Mouse (Mus musculus): ENCODE data around the gene Snx8.
"Not testable (repeated sequence)": the region's sequence is repeated elsewhere in the genome, so short reads cannot be mapped to it uniquely, and the experiment has no call there.

The Snx8 gene

DNA sequence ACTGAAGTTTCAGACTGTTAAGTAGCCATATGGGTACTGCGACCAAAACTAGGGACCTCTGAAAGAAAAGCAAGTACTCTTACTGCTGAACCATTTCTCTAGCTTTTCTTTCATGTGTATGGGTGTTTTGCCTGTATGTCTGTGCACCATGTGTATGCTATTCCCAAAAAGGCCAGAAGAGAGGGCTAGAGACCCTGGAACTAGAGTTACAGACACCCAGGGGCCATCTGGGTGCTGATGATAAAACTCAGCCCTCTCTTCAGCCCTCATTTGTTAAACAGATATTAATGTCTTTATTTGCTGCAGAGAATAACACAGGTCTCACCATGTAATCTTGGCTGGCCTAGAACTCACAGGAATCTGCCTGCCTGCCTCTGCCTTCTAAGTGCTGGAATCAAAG, 4.6 kb downstream of the Snx8 start:
- DNase-seq (ENCODE audit: low read depth, low spot score), result no peak

DNA sequence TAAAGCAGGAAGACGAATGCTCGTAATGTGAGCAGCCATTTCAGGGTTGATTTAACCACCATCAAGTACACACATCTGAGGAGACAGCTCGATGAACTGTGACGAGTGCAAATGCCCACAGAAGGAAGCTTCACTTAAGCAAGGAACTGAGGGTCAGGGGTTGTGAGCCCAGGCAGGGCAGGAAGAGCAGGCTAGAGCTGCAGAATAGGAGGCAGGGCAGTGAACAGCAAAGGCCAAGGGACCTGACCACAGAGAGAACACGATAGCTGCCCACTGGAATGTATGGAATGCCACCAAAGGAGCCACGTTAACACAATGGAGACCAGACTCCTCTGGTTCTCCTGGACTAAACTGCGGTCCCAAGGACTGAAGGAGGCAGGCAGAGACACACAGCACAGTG, 5.5 kb downstream of the Snx8 start:
- DNase-seq (ENCODE audit: low read depth, low spot score), result peak; percentile 69

GRCm38 (mm10) chr5:140382688-140383087, 6.4 kb downstream of the Snx8 start:
- no peak for DNase-seq (ENCODE audit: low read depth, low spot score)

DNA sequence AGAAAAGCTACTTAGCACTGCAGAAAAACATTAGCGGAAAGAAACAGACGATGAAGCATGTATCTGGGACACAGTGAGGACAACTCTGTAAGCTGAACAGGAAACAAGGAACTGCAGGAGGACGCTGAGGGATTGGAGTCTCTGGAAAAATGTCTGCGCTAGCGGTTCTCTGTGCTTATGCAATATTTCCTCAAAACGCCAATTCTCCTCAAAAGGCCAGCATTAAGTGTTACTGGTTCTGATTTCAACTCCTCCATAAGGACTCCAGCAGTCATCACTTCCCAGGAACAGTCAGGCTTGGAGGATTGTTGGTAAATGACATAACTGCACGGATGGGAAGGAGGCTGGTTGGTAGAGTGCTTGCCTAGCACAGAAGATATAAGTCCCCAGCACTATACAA, 7.9 kb downstream of the Snx8 start:
- no peak for DNase-seq (ENCODE audit: low read depth, low spot score)

DNA sequence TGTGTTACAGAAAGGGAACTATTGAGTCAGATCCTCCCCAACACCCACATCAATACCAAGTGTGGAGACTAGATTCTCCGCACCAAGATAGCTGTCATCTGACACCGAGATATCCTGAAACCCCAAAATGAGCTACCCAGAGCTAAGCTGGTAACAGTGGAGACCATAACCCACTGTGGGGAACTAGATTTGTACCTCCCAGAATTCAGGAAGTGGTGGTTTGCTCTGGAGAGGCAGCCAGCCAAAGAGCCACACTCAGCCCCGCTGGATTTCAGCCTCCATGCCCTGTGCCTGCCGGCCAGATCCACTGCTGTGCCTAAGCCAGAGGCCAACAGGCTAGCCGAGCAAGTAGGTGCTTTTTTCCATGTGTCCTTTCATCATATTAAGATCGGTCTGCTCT, 9.8 kb downstream of the Snx8 start:
- no peak for DNase-seq (ENCODE audit: low read depth, low spot score)

DNA sequence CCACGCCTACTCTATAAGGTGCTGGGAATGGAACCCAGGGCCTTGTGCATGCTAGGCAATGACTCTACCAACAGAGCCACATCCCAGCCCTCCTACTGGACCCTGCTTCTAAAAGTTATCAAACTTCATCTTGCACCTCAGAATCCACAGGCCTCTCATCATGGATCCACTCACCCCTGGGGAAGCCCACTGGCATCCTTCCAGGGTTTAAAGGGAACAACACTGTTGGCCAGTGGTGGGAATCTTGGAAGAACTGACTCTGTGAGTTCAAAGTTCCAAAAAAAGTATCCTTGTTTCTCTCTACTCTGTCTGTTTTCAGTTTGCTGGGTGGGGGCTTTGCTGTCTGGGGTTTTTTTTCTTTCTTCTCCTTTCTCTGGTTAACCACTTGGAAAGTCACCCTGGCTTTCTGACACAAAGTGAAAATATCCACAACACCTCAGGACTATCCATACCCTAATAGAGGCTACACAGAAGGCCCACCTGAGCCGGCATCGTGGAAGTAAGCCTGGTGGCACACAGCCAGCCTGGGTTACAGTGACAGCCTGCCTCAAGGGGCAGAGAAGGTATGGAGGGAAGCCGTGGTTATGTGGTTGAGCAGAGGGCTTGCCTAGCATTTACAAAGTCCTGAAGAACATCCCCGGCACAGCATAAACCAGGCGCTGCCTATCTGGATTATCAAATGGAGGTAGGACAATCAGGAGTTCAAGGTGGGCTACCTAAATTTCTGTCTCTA, 10.8 kb downstream of the Snx8 start:
- no peak for DNase-seq (ENCODE audit: low read depth, low spot score)

DNA sequence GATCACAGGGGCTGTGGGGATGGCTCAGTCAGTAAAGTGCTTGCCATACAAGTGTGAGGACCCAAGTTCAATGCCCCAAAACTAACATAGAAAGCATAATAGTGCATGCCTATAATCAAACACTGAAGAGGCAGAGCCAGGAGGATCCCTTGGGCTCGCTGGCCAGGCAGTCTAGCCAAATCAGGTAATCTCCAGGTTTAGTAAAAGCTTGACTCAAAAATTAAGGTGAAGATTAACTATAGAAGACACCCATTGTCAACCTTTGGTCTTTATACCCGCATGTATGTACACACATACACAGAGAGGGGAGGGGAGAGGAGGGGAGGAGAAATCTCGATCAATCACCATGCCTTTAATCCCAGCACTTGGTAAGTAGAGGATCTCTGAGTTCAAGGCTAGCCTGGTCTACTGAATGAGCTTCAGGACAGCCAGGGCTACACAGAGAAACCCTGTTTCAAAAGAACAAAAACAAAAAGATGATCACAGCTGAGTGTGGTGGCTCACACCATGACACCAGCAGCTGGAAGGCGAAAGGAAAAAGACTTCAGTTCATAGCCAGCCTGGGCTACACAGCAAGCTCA, 13.7 kb downstream of the Snx8 start:
- DNase-seq (ENCODE audit: low read depth, low spot score), result no peak

GRCm38 (mm10) chr5:140374226-140374625, 14.8 kb downstream of the Snx8 start:
- peak; percentile 15 for DNase-seq (ENCODE audit: low read depth, low spot score)

- no peak for DNase-seq (ENCODE audit: low read depth, low spot score)
Measured at GRCm38 (mm10) chr5:140373711-140374110, 15.4 kb downstream of the Snx8 start.

- DNase-seq (ENCODE audit: low read depth, low spot score), result no peak
Measured at GRCm38 (mm10) chr5:140371671-140372070, 17.4 kb downstream of the Snx8 start.

DNA sequence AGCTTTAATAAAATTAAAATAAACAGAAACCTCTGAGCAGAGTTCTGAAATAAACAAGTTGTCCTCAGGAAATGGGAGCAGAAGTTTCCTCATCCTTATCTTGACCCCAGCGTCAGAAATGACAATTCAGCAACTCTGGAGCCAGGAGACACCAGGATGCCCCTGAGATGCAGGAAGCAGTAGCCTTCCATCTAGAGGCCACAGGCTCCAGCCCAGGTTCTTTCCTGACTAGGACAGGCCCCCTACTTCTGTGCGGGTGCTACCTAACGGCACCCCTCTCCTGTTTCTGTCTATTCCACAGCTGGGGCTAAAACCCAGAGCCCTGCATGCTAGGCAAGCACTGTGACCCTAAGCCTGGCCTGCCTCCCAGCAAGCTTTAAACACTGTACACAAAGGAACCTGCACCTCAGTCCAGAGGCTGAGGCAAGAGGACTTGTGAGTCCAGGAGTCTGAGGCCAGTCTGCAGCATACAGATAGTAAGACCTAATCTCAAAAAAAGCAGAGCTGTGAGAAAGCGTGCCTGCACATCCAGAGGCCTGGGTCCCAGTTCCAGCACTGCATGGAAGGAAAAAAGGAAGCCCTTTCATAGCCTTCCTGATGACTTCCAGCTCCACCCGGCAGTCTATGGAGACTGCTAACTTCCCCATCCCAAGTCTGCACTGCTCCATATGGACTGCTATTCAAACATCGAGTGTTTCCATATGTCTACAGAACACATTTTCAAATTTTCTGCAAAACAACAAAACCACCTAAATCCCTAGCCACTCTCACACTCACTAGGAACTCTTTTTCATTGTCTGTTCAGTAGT, 18.4 kb downstream of the Snx8 start:
- DNase-seq (ENCODE audit: low read depth, low spot score), result no peak

DNA sequence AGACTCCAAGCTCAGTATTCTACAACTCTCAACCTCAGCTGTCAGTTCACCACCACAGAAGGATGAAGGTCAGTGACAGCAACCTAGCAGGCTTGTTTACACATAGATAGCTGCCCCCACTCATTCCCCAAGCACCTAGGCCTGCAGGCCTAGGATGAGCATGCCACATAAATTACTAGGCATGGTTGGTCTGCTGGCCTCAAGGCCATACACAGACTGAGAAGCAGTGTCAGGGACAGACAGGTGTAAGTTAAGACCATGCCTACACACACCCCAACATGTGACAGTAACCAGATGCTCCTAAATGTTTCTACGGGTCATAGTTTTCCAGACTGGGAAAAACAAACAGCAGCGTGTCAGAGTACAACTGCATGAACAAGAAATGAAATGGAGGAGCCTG, 19.6 kb downstream of the Snx8 start:
- DNase-seq (ENCODE audit: low read depth, low spot score), result no peak

GRCm38 (mm10) chr5:140368926-140369325, 20.1 kb downstream of the Snx8 start:
- no peak for DNase-seq (ENCODE audit: low read depth, low spot score)

- not testable (repeated sequence) for DNase-seq (ENCODE audit: low read depth, low spot score)
Measured at GRCm38 (mm10) chr5:140368126-140368525, 20.9 kb downstream of the Snx8 start.

DNA sequence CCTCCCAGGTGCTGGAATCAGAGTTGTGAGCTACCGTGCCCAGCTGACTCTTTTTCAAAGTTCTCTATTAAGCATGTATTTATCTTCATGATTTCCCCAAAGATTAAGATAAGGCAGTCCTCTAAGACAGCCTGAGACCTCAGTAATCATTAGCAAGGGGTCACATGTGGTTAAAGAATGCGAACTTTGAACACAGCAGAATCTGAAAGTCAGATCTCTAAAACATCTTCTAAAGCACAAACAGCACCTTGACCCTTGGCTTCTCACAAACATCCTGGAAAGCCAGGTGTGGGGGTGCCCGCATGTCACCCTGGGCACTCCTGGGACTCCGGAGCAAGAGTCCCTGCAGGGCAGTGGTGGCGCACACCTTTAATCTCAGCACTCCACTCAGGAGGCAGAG, 24.6 kb downstream of the Snx8 start:
- DNase-seq (ENCODE audit: low read depth, low spot score), result no peak

GRCm38 (mm10) chr5:140359930-140360674, 29.0 kb downstream of the Snx8 start:
- no peak for DNase-seq (ENCODE audit: low read depth, low spot score)

DNA sequence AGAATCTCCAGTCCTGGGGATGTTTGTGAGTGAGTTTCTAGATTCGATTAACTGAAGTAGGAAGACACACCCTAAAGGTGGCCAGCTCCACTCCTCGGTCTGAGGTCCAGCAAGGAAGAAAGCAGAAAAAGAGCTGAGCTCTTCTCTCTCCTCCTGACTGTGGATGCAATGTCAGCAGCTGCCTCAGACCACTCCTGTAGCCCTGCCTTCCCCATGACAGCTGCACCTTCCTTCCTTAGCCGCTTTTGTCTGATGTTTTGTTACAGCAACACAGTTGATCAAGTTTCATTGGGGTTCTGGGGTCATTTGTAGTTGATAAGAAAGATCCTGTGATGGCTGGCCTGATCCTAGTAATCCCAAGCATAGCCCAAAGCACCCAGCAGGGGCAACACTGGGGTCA, 31.6 kb downstream of the Snx8 start:
- DNase-seq (ENCODE audit: low read depth, low spot score), result no peak

- DNase-seq (ENCODE audit: low read depth, low spot score), result no peak
Measured at GRCm38 (mm10) chr5:140355934-140356333, 33.1 kb downstream of the Snx8 start.

DNA sequence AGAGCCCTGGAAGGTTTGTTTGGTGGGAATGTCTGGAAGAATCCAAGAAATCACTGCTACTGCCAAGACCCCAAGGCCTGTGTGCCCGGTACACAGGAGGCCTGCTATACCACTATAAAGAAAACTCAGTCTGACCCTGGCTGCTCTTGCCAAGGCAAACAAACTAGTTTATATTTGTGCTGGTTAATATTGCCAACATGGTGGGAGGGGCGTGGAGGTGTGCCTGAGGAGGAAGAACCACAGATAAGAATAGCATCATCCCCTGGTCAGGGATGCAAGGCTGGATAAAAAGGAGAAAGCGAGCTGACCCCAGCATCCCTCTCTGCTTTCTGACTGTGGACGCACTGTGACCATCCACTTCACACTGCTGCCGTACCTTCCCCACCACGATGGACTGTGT, 36.7 kb downstream of the Snx8 start:
- DNase-seq (ENCODE audit: low read depth, low spot score), result no peak

GRCm38 (mm10) chr5:140350731-140351497, 38.1 kb downstream of the Snx8 start:
- no peak for DNase-seq (ENCODE audit: low read depth, low spot score)

DNA sequence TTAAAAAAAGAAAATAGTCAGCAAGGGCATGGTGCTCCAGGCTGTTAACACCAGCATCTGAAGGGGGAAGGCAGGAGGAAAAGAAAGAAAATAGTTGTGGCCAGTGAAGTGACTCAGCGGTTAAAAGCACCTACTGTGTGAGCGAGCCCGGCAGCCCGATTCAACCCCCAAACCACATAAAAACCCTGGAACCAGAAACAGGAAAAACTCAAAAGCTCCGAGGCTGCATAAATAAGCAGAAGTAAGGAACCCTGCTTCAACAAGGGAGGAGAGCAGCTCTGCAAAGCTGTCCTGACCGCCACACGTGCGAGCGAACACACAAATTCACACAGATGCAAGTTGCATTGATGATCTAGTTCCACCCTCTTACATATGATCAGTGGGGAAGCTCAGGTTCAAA, 39.2 kb downstream of the Snx8 start:
- DNase-seq (ENCODE audit: low read depth, low spot score), result no peak

Data from mesoderm, embryonic 11.5 days (tissue).